Mouse (Mus musculus) CH12.LX (cell line): ENCODE measurements around the gene Gfpt1. TPM values are rescaled to one million over a fixed set of nuclear protein-coding genes. Genes with fewer than 3 reads are reported as not detected.

Source experiments
- DNase-seq: peaks from one replicate; pipeline ENCODE4 v3.0.0-alpha.2; 2013; ENCODE audit errors: extremely low read depth
- H3K27ac ChIP-seq: 2 replicates; pipeline ENCODE4 v1.5.1; 2012; ENCODE audit warnings: low read depth, mild to moderate bottlenecking, control low read depth, moderate library complexity; ENCODE audit not compliant: insufficient read depth
- H3K27me3 ChIP-seq: replicated peaks from 2 replicates; pipeline ENCODE3; 2012; ENCODE audit warnings: inconsistent platforms
- H3K36me3 ChIP-seq, 2 experiments: replicated peaks in 1 of 2; 2 replicates each; pipeline versions ENCODE3 to v1.6.1; 2012; ENCODE audit warnings: inconsistent platforms in 1 of 2, low read length in 1 of 2, mild to moderate bottlenecking in 1 of 2, mixed read lengths in 1 of 2, moderate library complexity in 1 of 2; ENCODE audit not compliant: control insufficient read depth in 1 of 2, insufficient read depth in 1 of 2
- H3K4me1 ChIP-seq, 2 experiments: 2 replicates each; pipeline ENCODE4 v1.6.1; 2012; ENCODE audit warnings: inconsistent platforms in 1 of 2, moderate library complexity in 1 of 2; ENCODE audit not compliant: insufficient read depth in 2 of 2, control insufficient read depth in 1 of 2
- H3K4me2 ChIP-seq: 2 replicates; pipeline ENCODE4 v1.6.1; 2012; ENCODE audit warnings: low read depth, mild to moderate bottlenecking, control low read depth; ENCODE audit not compliant: poor library complexity, insufficient read depth, severe bottlenecking
- H3K4me3 ChIP-seq, 3 experiments: fragments of 150-350 bp in 1 of 3; sonication (generic) in 1 of 3; replicated peaks in 1 of 3; 2 replicates each; pipeline versions ENCODE3 to v1.5.1; 2011 to 2012; ENCODE audit warnings: low read depth in 2 of 3, low read length in 2 of 3, mild to moderate bottlenecking in 2 of 3, moderate library complexity in 2 of 3, control low read depth in 1 of 3, improper control_type of control experiment in 1 of 3, inconsistent platforms in 1 of 3, mixed read lengths in 1 of 3; ENCODE audit not compliant: poor library complexity in 1 of 3
- H3K79me2 ChIP-seq: replicated peaks from 2 replicates; pipeline ENCODE4 v1.6.1; 2012; ENCODE audit warnings: mild to moderate bottlenecking, moderate library complexity; ENCODE audit not compliant: control insufficient read depth, poor library complexity, insufficient read depth, severe bottlenecking; ENCODE audit errors: extremely low read depth
- H3K9ac ChIP-seq: 2 replicates; pipeline ENCODE4 v1.6.1; 2012; ENCODE audit warnings: low read depth, mild to moderate bottlenecking, control low read depth, moderate library complexity; ENCODE audit not compliant: insufficient read depth
- H3K9me3 ChIP-seq: replicated peaks from 2 replicates; pipeline ENCODE3; 2012; ENCODE audit warnings: low read length, inconsistent platforms, mixed read lengths
- CHD1 ChIP-seq: IDR thresholded peaks from 2 replicates; pipeline ENCODE4 v1.6.1; 2012; ENCODE audit warnings: low read depth, low read length, improper control_type of control experiment, inconsistent platforms
- CHD2 ChIP-seq: IDR thresholded peaks from 2 replicates; pipeline ENCODE4 v1.6.1; 2011; ENCODE audit warnings: low read length, improper control_type of control experiment
- CTCF ChIP-seq, 2 experiments: IDR thresholded peaks in 1 of 2; conservative IDR thresholded peaks in 1 of 2; 2 replicates each; pipeline ENCODE4 v1.5.1; 2011 to 2012; ENCODE audit warnings: low read depth in 2 of 2, low read length in 2 of 2, improper control_type of control experiment in 1 of 2, inconsistent platforms in 1 of 2, mild to moderate bottlenecking in 1 of 2, moderate library complexity in 1 of 2
- E2F4 ChIP-seq: IDR thresholded peaks from 2 replicates; pipeline ENCODE4 v1.6.1; 2011; ENCODE audit warnings: low read depth, low read length, improper control_type of control experiment; ENCODE audit not compliant: insufficient replicate concordance
- ELF1 ChIP-seq: IDR thresholded peaks from 2 replicates; pipeline ENCODE4 v1.6.1; 2014; ENCODE audit warnings: low read depth, mild to moderate bottlenecking, inconsistent platforms, low read length, improper control_type of control experiment
- EP300 ChIP-seq: IDR thresholded peaks from 2 replicates; pipeline ENCODE4 v1.6.1; 2011; ENCODE audit warnings: low read length, improper control_type of control experiment
- ETS1 ChIP-seq: conservative IDR thresholded peaks from 2 replicates; pipeline ENCODE4 v1.6.1; 2012; ENCODE audit warnings: low read depth, mild to moderate bottlenecking, inconsistent platforms, low read length, improper control_type of control experiment, moderate library complexity
- HCFC1 ChIP-seq: IDR thresholded peaks from 2 replicates; pipeline ENCODE4 v1.6.1; 2012; ENCODE audit warnings: low read depth, mild to moderate bottlenecking, inconsistent platforms, low read length, improper control_type of control experiment
- JUN ChIP-seq: IDR thresholded peaks from 2 replicates; pipeline ENCODE4 v1.6.1; 2011; ENCODE audit warnings: low read depth, mild to moderate bottlenecking, low read length, improper control_type of control experiment, moderate library complexity; ENCODE audit not compliant: insufficient read depth
- JUND ChIP-seq: conservative IDR thresholded peaks from 2 replicates; pipeline ENCODE4 v1.6.1; 2011; ENCODE audit warnings: low read depth, low read length, improper control_type of control experiment
- KAT2A ChIP-seq: IDR thresholded peaks from 2 replicates; pipeline ENCODE4 v1.6.1; 2012; ENCODE audit warnings: low read length, improper control_type of control experiment, inconsistent platforms; ENCODE audit not compliant: insufficient replicate concordance
- MAFK ChIP-seq: IDR thresholded peaks from 2 replicates; pipeline ENCODE4 v1.6.1; 2011; ENCODE audit warnings: low read length, improper control_type of control experiment; ENCODE audit not compliant: insufficient replicate concordance
- MAZ ChIP-seq: IDR thresholded peaks from 2 replicates; pipeline ENCODE4 v1.6.1; 2012; ENCODE audit warnings: low read depth, mild to moderate bottlenecking, inconsistent platforms, low read length, improper control_type of control experiment, moderate library complexity
- MEF2A ChIP-seq: IDR thresholded peaks from 2 replicates; pipeline ENCODE4 v1.6.1; 2014; ENCODE audit warnings: low read depth, mild to moderate bottlenecking, inconsistent platforms, low read length, improper control_type of control experiment, borderline replicate concordance
- MXI1 ChIP-seq: IDR thresholded peaks from 2 replicates; pipeline ENCODE4 v1.6.1; 2011; ENCODE audit warnings: mild to moderate bottlenecking, low read depth, low read length, improper control_type of control experiment
- MYC ChIP-seq: IDR thresholded peaks from 2 replicates; pipeline ENCODE4 v1.6.1; 2011; ENCODE audit warnings: low read depth, mild to moderate bottlenecking, improper control_type of control experiment, low read length
- NELFE ChIP-seq: IDR thresholded peaks from 2 replicates; pipeline ENCODE4 v1.6.1; 2011; ENCODE audit warnings: low read depth, low read length, improper control_type of control experiment
- NRF1 ChIP-seq: IDR thresholded peaks from 2 replicates; pipeline ENCODE4 v1.6.1; 2014; ENCODE audit warnings: low read depth, mild to moderate bottlenecking, inconsistent platforms, low read length, improper control_type of control experiment, moderate library complexity
- PAX5 ChIP-seq: IDR thresholded peaks from 2 replicates; pipeline ENCODE4 v1.6.1; 2012; ENCODE audit warnings: low read length, inconsistent platforms, mixed read lengths
- POLR2A ChIP-seq: IDR thresholded peaks from 2 replicates; pipeline ENCODE4 v1.6.1; 2011; ENCODE audit warnings: low read depth, mild to moderate bottlenecking, improper control_type of control experiment, low read length
- RAD21 ChIP-seq: IDR thresholded peaks from 2 replicates; pipeline ENCODE4 v1.6.1; 2011; ENCODE audit warnings: low read depth, mild to moderate bottlenecking, low read length, improper control_type of control experiment, moderate library complexity
- SIN3A ChIP-seq: IDR thresholded peaks from 2 replicates; pipeline ENCODE4 v1.6.1; 2012; ENCODE audit warnings: low read length, improper control_type of control experiment, inconsistent platforms
- TBP ChIP-seq: conservative IDR thresholded peaks from 2 replicates; pipeline ENCODE4 v1.6.1; 2011; ENCODE audit warnings: low read depth, low read length, improper control_type of control experiment
- TCF12 ChIP-seq: IDR thresholded peaks from 2 replicates; pipeline ENCODE4 v1.6.1; 2014; ENCODE audit warnings: low read depth, mild to moderate bottlenecking, inconsistent platforms, low read length, improper control_type of control experiment
- USF1 ChIP-seq: IDR thresholded peaks from 2 replicates; pipeline ENCODE4 v1.6.1; 2014; ENCODE audit warnings: low read depth, mild to moderate bottlenecking, inconsistent platforms, low read length, improper control_type of control experiment
- ZC3H11A ChIP-seq: IDR thresholded peaks from 2 replicates; pipeline ENCODE4 v1.6.1; 2012; ENCODE audit warnings: low read depth, mild to moderate bottlenecking, inconsistent platforms, low read length, improper control_type of control experiment
- ZKSCAN1 ChIP-seq: IDR thresholded peaks from 2 replicates; pipeline ENCODE4 v1.6.1; 2012; ENCODE audit warnings: low read depth, inconsistent platforms, low read length, improper control_type of control experiment, borderline replicate concordance
- ZNF384 ChIP-seq: IDR thresholded peaks from 2 replicates; pipeline ENCODE4 v1.6.1; 2012; ENCODE audit warnings: low read depth, low read length, improper control_type of control experiment, inconsistent platforms
- dilution Hi-C: fragments of 300-500 bp; cut with MboI; formaldehyde crosslinking; loops from 2 replicates; pipeline ENCODE4 v1.14.3; 2020; ENCODE audit warnings: low sequenced_read_pairs; ENCODE audit not compliant: extremely low pct_unique_long_range_greater_than_20kb, extremely low pct_ligation_motif_present
- in situ Hi-C: fragments of 300-500 bp; cut with MboI; formaldehyde crosslinking; loops from 3 replicates; pipeline ENCODE4 v1.14.3; 2019; ENCODE audit warnings: low sequenced_read_pairs, low pct_ligation_motif_present, low pct_unique_long_range_greater_than_20kb, mixed read lengths
- polyA plus RNA-seq: library from polyadenylated mRNA; unstranded; fragments of >175 nt; gene quantifications from 2 replicates; pipeline ENCODE4 v1.2.1, GENCODE M21; 2012; ENCODE audit warnings: low read depth; ENCODE audit not compliant: insufficient read length
- total RNA-seq, 2 experiments: library from RNA; depleted of rRNA; stranded (reverse); fragments of 300-350 nt in 1 of 2; fragments of >200 nt in 1 of 2; gene quantifications; 2 replicates each; pipeline ENCODE4 v1.2.3; 2012 to 2014

The Gfpt1 gene
- total and polyA plus RNA-seq, 3 experiments, result 24.9 to 35.3 (median 32.1) TPM

DNA sequence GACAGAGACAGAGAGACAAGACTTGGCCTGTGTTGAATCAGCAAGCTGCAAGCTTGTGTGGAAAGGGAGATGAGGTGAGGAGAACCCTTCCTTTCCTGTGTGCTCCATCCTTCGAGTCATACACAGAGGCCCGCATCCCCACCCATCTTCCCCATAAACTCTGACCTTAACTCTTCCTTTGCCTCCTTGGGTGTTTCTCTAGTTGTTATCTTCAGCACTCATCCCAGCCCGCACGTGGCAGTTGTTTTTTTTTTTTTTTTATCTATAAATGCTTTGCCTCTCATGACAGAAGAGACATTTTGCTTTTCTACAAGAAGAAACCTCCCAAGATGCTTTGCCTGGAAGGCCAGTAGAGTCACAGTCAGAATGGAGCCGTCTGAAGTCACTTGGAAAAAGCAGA lies 95.8 kb downstream of the Gfpt1 start:
- dilution Hi-C loops, result no loop called here
- no peak for DNase-seq
- no peak overlapping the region for H3K9ac ChIP-seq
- no peaks in the 10 kb centered on the region for H3K27me3 ChIP-seq
- no peak overlapping the region for H3K4me2 ChIP-seq
- H3K79me2 ChIP-seq, result no peaks in the 10 kb centered on the region
- in situ Hi-C loops, result no loop called here
- H3K9me3 ChIP-seq, result no peaks in the 10 kb centered on the region
- H3K27ac ChIP-seq, result no peak overlapping the region
- H3K4me1 ChIP-seq, result no peaks in the 10 kb centered on the region; a peak in 1 of 4 replicates
- no peak overlapping the region for H3K4me3 ChIP-seq
- H3K36me3 ChIP-seq, result no peaks in the 10 kb centered on the region
- no peak for TF ChIP-seq MXI1
- TF ChIP-seq E2F4, result no peak
- no peak for TF ChIP-seq SIN3A
- TF ChIP-seq ZC3H11A, result no peak
- TF ChIP-seq ZKSCAN1, result no peak
- no peak for TF ChIP-seq EP300
- no peak for TF ChIP-seq TCF12
- no peak for TF ChIP-seq PAX5
- no peak for TF ChIP-seq MYC
- TF ChIP-seq TBP, result no peak
- no peak for TF ChIP-seq USF1
- no peak for TF ChIP-seq CHD1
- no peak for TF ChIP-seq MAFK
- TF ChIP-seq CHD2, result no peak

DNA sequence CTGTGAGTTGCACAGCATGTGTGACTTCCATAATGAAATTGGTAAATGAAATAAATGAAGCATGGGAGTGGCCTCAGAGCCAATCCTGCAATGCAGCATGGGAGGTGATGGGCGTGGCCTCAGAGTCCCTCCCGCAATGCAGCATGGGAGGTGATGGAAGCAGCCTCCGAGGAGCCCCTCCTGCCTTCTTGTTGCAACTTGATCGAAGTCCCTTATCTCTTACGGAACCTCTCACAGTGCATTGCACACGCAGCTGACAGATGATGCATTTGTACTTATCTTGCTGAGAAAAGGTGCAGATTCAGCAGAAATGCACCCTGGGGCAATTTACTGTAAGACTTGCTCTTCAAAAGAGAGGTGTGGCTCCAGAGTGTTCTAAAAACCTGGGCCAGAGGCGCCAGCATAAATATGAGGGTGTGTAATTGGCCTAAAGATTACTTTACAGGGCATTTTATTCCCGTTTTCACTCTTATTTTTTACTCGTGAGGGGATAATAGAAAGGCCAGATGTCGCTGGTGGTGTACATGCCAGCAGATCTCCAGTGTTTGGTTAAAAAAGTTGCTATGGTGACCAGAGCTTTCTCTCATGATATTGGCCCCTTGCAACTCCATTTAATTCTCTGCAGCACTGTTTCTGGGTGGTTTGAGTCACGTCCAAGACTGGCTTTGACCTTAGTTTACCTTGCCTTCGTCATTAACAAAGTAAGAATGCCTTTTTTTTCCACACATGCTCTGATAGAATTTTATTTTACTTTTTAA lies 97.3 kb downstream of the Gfpt1 start:
- Histone ChIP-seq H3K36me3 (no peaks in the 10 kb centered on the region), H3K79me2 (no peaks in the 10 kb centered on the region), H3K27ac (no peak overlapping the region), H3K9me3 (no peaks in the 10 kb centered on the region), H3K4me3 (no peak overlapping the region), H3K9ac (no peak overlapping the region), H3K4me1 (no peaks in the 10 kb centered on the region; a peak in 1 of 4 replicates), H3K4me2 (no peak overlapping the region), H3K27me3 (no peaks in the 10 kb centered on the region)
- DNase-seq, result no peak
- dilution Hi-C loops, result no loop called here
- TF ChIP-seq NELFE, result no peak
- TF ChIP-seq MAZ, result no peak
- TF ChIP-seq USF1, result no peak
- TF ChIP-seq SIN3A, result no peak
- no peak for TF ChIP-seq RAD21
- no peak for TF ChIP-seq ELF1
- no peak for TF ChIP-seq PAX5
- TF ChIP-seq KAT2A, result no peak
- no peak for TF ChIP-seq ZNF384
- TF ChIP-seq JUN, result no peak
- no peak for TF ChIP-seq MEF2A
- TF ChIP-seq TBP, result no peak
- no peak for TF ChIP-seq ZKSCAN1
- no peak for TF ChIP-seq POLR2A
- TF ChIP-seq ETS1, result no peak
- no peak for TF ChIP-seq NRF1
- TF ChIP-seq HCFC1, result no peak
- TF ChIP-seq JUND, result no peak
- no peak for TF ChIP-seq EP300
- no peak for TF ChIP-seq CTCF (conservative IDR thresholded peaks at IDR 0.05 in 1 of 2, IDR thresholded peaks at IDR 0.05 in 1 of 2; ENCODE audit: low read depth in 2 of 2, low read length in 2 of 2)
- in situ Hi-C loops, result no loop called here
